Mouse (Mus musculus) layer of hippocampus, adult 6 months (tissue): Measurements from ENCODE around the gene Cnbp. TPM values are rescaled to one million over a fixed set of nuclear protein-coding genes. Genes with fewer than 3 reads are reported as not detected.

Experiments
- long read RNA-seq, 2 experiments: library from polyadenylated mRNA; unstranded; transcript quantifications; one replicate each; pipeline ENCODE4 v2.0.0; 2019 to 2020
- polyA plus RNA-seq: library from polyadenylated mRNA; unstranded; fragments of <200 nt; fragmentation: Nextera tagmentation; gene quantifications from 2 replicates; pipeline ENCODE4 v1.2.3, GENCODE M21; 2021

The Cnbp gene
- polyA plus RNA-seq, result 634 and 685 TPM in 2 replicates
- long read RNA-seq, experiment 1, transcript Cnbp-203 (5 exons, 1,661 nt), result minor isoform, 304 of 1,157 reads
- long read RNA-seq, experiment 1, transcript Cnbp-209 (5 exons, 1,614 nt), result minor isoform, 22 of 1,157 reads
- long read RNA-seq, experiment 1, transcript Cnbp-208 (5 exons, 2,175 nt), result major isoform, 466 of 1,157 reads
- long read RNA-seq, experiment 1, transcript Cnbp-201 (5 exons, 2,178 nt), result minor isoform, 176 of 1,157 reads
- long read RNA-seq, experiment 1, partial matches to known transcripts, result 33 of 1,157 reads
- long read RNA-seq, experiment 1, other reads (novel, unspliced or antisense), result 153 of 1,157 reads
- long read RNA-seq, experiment 2, transcript Cnbp-201 (5 exons, 2,178 nt), result minor isoform, 458 of 3,125 reads
- long read RNA-seq, experiment 2, transcript Cnbp-208 (5 exons, 2,175 nt), result major isoform, 1,380 of 3,125 reads
- long read RNA-seq, experiment 2, transcript Cnbp-203 (5 exons, 1,661 nt), result minor isoform, 876 of 3,125 reads
- long read RNA-seq, experiment 2, transcript Cnbp-209 (5 exons, 1,614 nt), result minor isoform, 71 of 3,125 reads
- long read RNA-seq, experiment 2, partial matches to known transcripts, result 19 of 3,125 reads
- long read RNA-seq, experiment 2, other reads (novel, unspliced or antisense), result 309 of 3,125 reads

DNA sequence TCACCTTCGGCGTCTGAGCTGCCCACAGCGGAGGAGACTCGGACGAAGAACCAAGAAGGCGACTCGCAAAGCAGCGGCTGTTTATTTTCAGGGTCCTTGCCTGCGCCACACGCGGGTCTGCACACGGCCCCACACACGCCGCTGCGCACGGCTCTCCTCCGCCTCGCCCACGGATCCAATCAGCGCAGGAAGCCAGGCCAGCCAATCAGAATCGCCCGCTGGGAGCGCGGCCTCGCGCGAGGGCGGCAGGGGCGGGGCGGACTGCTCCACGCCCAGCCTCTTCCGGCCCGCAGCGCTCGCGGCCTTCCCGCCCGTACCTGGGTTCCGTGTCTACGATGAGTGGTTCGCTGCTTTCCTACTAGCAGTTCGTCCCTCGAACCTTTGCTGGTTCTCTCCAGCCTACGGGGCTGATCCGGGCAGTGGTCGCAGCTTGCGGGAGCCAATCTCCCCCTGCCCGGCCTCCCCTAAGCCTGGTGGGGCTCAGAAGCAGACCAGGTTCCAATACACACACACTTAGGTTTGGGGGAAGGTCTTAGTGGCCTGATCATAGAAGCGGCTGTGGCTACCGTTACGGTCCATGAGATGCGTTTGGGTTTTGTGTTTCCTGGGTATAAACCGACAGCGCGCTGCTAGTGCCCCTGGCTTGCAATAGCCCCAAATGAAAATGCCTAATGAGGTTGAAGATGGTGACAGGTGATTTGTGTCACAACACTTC, at the start of gene Cnbp:
Cnbp (minus strand) TSS at position 207 of the 715 bp plus-strand sequence.

GRCm38 (mm10) chr6:87887594-87888233, 36.8 kb upstream of the Cnbp start, which contains the start of gene Copg1:
Gene Copg1 (plus strand): TSS chr6:87887814.

DNA sequence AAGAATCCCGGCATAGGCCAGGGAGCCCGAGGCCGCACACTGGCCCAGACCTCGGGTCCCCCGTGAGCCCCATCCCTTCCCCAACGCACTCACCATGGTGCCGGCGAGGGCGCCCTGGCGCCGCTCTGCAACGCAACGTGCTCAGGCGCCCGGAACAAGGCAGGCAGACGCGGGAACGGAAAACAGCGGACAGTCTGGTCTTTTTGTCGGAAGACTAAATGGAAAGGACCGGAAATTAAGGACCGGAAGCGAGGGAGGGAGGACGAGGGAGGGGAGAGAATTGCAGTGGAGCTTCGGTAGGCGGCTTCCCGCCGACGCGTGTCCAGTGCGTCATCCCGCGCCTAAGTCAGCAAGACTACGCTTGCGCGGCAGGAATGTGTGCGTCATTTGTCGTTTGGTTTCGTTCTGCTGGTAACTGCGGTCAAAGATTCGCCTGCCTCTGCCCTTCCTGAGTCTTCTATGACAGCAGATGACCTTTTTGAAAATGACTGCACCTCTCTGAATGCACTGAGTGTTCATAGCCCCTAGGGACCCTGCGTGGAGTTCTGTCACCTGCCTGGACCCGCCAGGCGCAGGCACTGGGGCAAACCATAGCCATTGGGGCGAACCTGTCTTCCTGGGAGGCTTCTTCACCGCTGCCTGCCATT, 12.2 kb downstream of the Cnbp start, which contains the start of gene Isy1:
Isy1 (minus strand) TSS at position 248 of the 647 bp plus-strand sequence.

DNA sequence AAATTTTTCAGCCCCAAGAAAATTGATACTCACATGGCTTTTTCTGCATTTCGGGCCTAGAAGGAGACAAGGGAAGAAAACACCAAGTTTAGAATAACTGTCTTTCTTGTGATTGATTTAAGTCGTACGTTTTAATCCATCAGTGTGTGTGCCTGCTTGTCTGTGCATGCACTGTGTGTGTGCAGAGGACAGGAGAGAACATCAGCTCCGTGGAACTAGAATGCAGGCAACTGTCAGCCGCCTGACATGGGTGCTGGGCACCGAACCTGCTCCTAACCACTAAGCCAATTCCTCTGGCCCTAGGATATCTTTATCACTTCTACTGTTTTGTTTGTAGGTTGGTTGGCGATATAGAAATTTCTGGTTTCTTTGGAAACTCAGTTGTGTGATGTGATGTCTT, 15.2 kb downstream of the Cnbp start, which contains the start of gene Gm45140:
Gm45140 (minus strand) TSS at position 101 of the 400 bp plus-strand sequence.

DNA sequence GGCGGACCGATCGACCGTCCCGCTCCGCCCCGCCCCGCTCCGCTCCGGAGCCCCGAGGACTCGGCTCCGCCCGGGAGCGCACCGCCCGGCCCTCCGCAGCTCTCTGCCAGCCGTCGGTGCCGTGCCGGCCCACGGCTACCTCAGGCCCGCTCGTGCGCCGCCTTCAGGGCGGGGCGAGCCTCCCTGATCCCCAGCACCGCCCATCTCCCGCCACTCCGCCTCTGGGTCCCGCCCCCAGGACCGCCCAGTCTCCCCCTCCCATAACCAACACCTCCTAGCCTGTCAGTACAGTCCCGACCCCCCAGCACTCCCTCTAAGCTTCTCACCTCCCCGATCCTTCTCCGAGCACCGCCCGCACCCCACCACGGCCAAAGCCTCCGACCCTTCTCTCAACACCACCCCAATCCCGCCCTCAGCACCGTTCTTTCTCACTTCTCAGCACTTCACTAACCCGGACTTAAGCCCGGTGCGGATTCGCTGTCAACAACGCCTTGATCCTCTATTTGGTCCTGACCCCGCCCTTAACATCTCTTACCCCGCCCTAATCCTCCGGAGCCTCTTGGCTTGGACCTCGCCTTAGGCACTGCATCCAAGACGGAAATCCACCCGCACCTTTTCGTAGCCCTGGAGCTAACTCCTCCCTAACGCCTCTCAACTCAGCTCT, 39.1 kb downstream of the Cnbp start, which contains the start of gene Rab43:
Rab43 (minus strand) TSS at position 490 of the 664 bp plus-strand sequence.

Other genes with a start within 250 kb of the Cnbp start
- 2.5 and 2.7 TPM in 2 replicates for gene Aplf, start 178.9 kb downstream of the Cnbp start, polyA plus RNA-seq
- 7.2 and 8.0 TPM in 2 replicates for gene Efcc1, start 120.2 kb downstream of the Cnbp start, polyA plus RNA-seq
- 1.3 and 1.6 TPM in 2 replicates for gene Gp9, start 73.0 kb downstream of the Cnbp start, polyA plus RNA-seq
- gene Rab43, start 38.9 kb downstream of the Cnbp start, polyA plus RNA-seq, result 2.4 and 4.0 TPM in 2 replicates
- 1.1 and 1.5 TPM in 2 replicates for gene Gm45140, start 15.3 kb downstream of the Cnbp start, polyA plus RNA-seq
- gene Isy1, start 12.3 kb downstream of the Cnbp start, polyA plus RNA-seq, result 15.6 and 21.5 TPM in 2 replicates
- 159 and 160 TPM in 2 replicates for gene Copg1, start 36.7 kb upstream of the Cnbp start, polyA plus RNA-seq
- gene Hmces, start 62.8 kb upstream of the Cnbp start, polyA plus RNA-seq, result 21.7 and 27.4 TPM in 2 replicates
- 1.7 and 2.0 TPM in 2 replicates for gene H1fx, start 130.5 kb upstream of the Cnbp start, polyA plus RNA-seq
- gene Rab7, start 194.2 kb upstream of the Cnbp start, polyA plus RNA-seq, result 363 and 374 TPM in 2 replicates
- gene Rpn1, start 233.4 kb upstream of the Cnbp start, polyA plus RNA-seq, result 106 and 110 TPM in 2 replicates